Mouse (Mus musculus) myocyte (in vitro differentiated cells): ENCODE measurements at regions not wholly inside any gene's neighbourhood (a gene's known extent, or its start where the extent isn't known, plus 50 kb on each side); places are given as distances from the start of the nearest gene placed in this dataset.
A peak's percentile ranks its signal among the peaks of the same experiment; 100 is the strongest.

Source experiments
- H3K27me3 ChIP-seq: one replicate; pipeline ENCODE4 v1.6.1; 2011; ENCODE audit not compliant: control insufficient read depth, insufficient read depth, insufficient read length
- H3K36me3 ChIP-seq: one replicate; pipeline ENCODE4 v1.6.1; 2011; ENCODE audit not compliant: control insufficient read depth, insufficient read depth
- H3K4me2 ChIP-seq: one replicate; pipeline ENCODE4 v1.6.1; 2011; ENCODE audit warnings: low read depth, control low read depth
- H3K4me3 ChIP-seq: one replicate; pipeline ENCODE4 v1.5.1; 2011; ENCODE audit warnings: mild to moderate bottlenecking, control low read depth, moderate library complexity
- H3K79me2 ChIP-seq: one replicate; pipeline ENCODE4 v1.6.1; 2011; ENCODE audit not compliant: control insufficient read depth, insufficient read depth
- H3ac ChIP-seq: one replicate; pipeline ENCODE4 v1.6.1; 2011; ENCODE audit not compliant: control insufficient read depth, insufficient read length
- CEBPB ChIP-seq: IDR thresholded peaks from 2 replicates; pipeline ENCODE4 v1.6.1; 2011; ENCODE audit warnings: mild to moderate bottlenecking, moderate library complexity; ENCODE audit not compliant: poor library complexity, insufficient read depth, severe bottlenecking
- E2F4 ChIP-seq: IDR thresholded peaks from one replicate; pipeline ENCODE4 v1.6.1; 2011; ENCODE audit warnings: mild to moderate bottlenecking, control low read depth, moderate library complexity; ENCODE audit not compliant: insufficient read depth
- MAX ChIP-seq: IDR thresholded peaks from one replicate; pipeline ENCODE4 v1.6.1; 2011; ENCODE audit warnings: low read depth, mild to moderate bottlenecking, control low read depth
- MYOD1 ChIP-seq, 3 experiments: IDR thresholded peaks; one replicate each; pipeline ENCODE4 v1.6.1; 2011; ENCODE audit warnings: control low read depth in 2 of 3, low read depth in 2 of 3, mild to moderate bottlenecking in 2 of 3, moderate library complexity in 1 of 3; ENCODE audit not compliant: insufficient read length in 2 of 3, control insufficient read depth in 1 of 3
- MYOG ChIP-seq, 3 experiments: IDR thresholded peaks; one replicate each; pipeline ENCODE4 v1.6.1; 2011; ENCODE audit warnings: control low read depth in 2 of 3, low read depth in 2 of 3, mild to moderate bottlenecking in 2 of 3; ENCODE audit not compliant: insufficient read length in 2 of 3, control insufficient read depth in 1 of 3, insufficient read depth in 1 of 3
- POLR2A ChIP-seq: IDR thresholded peaks from one replicate; pipeline ENCODE4 v1.6.1; 2011; ENCODE audit warnings: low read depth, mild to moderate bottlenecking, control low read depth, moderate library complexity; ENCODE audit not compliant: insufficient read length
- POLR2AphosphoS2 ChIP-seq: IDR thresholded peaks from one replicate; pipeline ENCODE4 v1.6.1; 2011; ENCODE audit warnings: low read depth, control low read depth; ENCODE audit not compliant: insufficient read length
- REST ChIP-seq: IDR thresholded peaks from one replicate; pipeline ENCODE4 v1.6.1; 2011; ENCODE audit warnings: mild to moderate bottlenecking, control low read depth, moderate library complexity; ENCODE audit not compliant: insufficient read depth, insufficient read length
- SRF ChIP-seq: IDR thresholded peaks from one replicate; pipeline ENCODE4 v1.6.1; 2011; ENCODE audit warnings: low read depth; ENCODE audit not compliant: control insufficient read depth, insufficient read length
- TCF12 ChIP-seq: IDR thresholded peaks from one replicate; pipeline ENCODE4 v1.6.1; 2011; ENCODE audit warnings: mild to moderate bottlenecking, control low read depth; ENCODE audit not compliant: poor library complexity, insufficient read depth, severe bottlenecking
- TCF3 ChIP-seq: IDR thresholded peaks from one replicate; pipeline ENCODE4 v1.6.1; 2011; ENCODE audit warnings: low read depth, control low read depth; ENCODE audit not compliant: insufficient read length
- USF1 ChIP-seq: IDR thresholded peaks from one replicate; pipeline ENCODE4 v1.6.1; 2011; ENCODE audit warnings: low read depth, mild to moderate bottlenecking, control low read depth, moderate library complexity

DNA sequence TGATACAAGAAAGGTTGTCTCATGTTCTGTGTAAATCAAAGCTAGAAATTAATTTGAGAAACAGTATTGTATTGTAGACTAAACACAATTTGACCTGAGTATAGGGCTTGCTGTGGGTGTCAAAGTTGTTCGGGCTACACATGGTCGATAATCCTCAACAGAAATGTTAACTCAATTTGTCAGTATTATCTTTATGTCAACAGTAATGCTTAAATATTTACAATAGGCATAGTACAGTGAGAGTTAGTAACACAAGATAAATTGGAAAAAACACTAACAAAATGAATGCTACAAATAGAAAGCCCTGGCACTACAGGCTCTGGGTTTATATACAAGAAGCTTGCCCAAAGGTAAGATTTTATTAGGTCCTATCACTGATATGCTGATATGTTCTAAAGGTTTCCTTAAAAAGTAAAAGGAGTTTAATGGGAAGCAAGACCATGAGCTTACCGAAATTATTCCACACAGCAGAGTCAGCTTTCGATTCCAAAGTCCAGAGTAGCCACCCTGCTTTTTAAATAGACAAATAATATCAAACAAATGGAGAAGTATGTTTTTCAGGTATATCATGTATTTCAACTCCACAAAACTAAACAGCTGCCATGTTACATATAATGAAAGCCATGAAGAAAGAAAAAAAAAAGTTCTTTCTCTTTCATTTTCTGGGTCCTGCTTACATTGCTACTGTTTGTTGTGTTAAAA lies 277.4 kb upstream of the Paip1 start:
- H3K79me2 ChIP-seq = no peaks in the 10 kb centered on the region
- H3K36me3 ChIP-seq = no peaks in the 10 kb centered on the region
- H3K27me3 ChIP-seq = no peaks in the 10 kb centered on the region
- H3K4me3 ChIP-seq = no peak overlapping the region
- H3K4me2 ChIP-seq = peak overlapping the region; percentile 33
- no peak overlapping the region for H3ac ChIP-seq
- TF ChIP-seq POLR2A = no peak
- no peak for TF ChIP-seq MYOD1 (IDR thresholded peaks at IDR 0.05; ENCODE audit: control insufficient read depth in 1 of 3, insufficient read length in 2 of 3, low read depth in 2 of 3)
- no peak for TF ChIP-seq CEBPB
- no peak for TF ChIP-seq POLR2AphosphoS2
- no peak for TF ChIP-seq TCF12
- TF ChIP-seq SRF = no peak
- TF ChIP-seq USF1 = no peak
- TF ChIP-seq REST = no peak
- TF ChIP-seq TCF3 = no peak
- TF ChIP-seq MYOG (IDR thresholded peaks at IDR 0.05; ENCODE audit: control insufficient read depth in 1 of 3, insufficient read depth in 1 of 3, insufficient read length in 2 of 3, low read depth in 2 of 3) = no peak
- TF ChIP-seq MAX = no peak

DNA sequence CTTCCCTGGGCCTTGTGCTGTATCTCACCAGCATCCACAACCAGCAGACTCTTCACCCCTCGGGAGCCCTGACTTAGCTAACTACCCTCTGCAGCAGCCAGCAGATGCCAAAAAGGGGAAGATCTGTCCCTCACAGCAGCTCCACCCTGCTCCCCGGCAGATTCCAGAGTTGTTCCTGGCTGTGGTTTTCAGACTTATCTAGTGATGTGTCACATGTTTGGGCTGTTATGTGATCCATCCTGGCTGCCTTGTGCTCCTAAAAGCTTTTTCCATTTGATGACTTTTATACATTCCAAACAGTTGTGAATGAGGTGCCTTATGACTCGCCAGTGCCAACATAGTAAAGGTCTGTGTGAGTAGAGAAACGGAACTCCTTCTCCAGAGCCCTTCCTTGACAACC lies 250.6 kb upstream of the Paip1 start:
- H3K4me3 ChIP-seq = peak overlapping the region; percentile 1
- no peaks in the 10 kb centered on the region for H3K79me2 ChIP-seq
- H3K27me3 ChIP-seq = no peaks in the 10 kb centered on the region
- peak; percentile 74 for TF ChIP-seq USF1
- no peak for TF ChIP-seq POLR2A
- TF ChIP-seq TCF12 = no peak
- TF ChIP-seq POLR2AphosphoS2 = no peak
- peak; percentile 8 for TF ChIP-seq SRF
- TF ChIP-seq REST = no peak
- TF ChIP-seq MYOD1 (IDR thresholded peaks at IDR 0.05; ENCODE audit: control insufficient read depth in 1 of 3, insufficient read length in 2 of 3, low read depth in 2 of 3) = no peak
- TF ChIP-seq TCF3 = no peak
- H3ac ChIP-seq = no peak overlapping the region
- peak overlapping the region; percentile 84 for H3K4me2 ChIP-seq
- H3K36me3 ChIP-seq = no peaks in the 10 kb centered on the region

DNA sequence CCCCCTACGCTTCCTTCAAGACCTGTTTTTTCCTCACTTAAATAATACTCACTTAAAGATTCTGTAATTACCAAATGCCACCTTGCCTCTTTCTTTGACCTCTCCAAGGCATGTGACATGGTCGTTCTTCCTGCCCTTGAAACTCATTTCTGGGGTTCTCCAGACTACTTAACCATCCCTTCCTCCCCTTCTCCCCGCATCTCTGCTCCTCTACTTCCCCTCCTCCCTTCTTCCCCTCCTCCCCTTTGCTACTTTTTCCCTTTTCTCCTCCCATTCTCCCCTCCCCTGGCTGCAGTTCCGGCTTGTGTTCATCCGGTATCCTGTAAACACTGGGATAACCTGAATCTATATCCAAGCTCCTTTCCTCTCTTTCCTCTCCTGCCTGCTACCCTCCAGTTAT lies 250.2 kb upstream of the Paip1 start:
- no peaks in the 10 kb centered on the region for H3K79me2 ChIP-seq
- peak overlapping the region; percentile 84 for H3K4me2 ChIP-seq
- no peaks in the 10 kb centered on the region for H3K36me3 ChIP-seq
- peak overlapping the region; percentile 1 for H3K4me3 ChIP-seq
- H3ac ChIP-seq = no peak overlapping the region
- no peaks in the 10 kb centered on the region for H3K27me3 ChIP-seq
- no peak for TF ChIP-seq TCF12
- no peak for TF ChIP-seq MYOG (IDR thresholded peaks at IDR 0.05; ENCODE audit: control insufficient read depth in 1 of 3, insufficient read depth in 1 of 3, insufficient read length in 2 of 3, low read depth in 2 of 3)
- TF ChIP-seq E2F4 = no peak
- no peak for TF ChIP-seq TCF3

DNA sequence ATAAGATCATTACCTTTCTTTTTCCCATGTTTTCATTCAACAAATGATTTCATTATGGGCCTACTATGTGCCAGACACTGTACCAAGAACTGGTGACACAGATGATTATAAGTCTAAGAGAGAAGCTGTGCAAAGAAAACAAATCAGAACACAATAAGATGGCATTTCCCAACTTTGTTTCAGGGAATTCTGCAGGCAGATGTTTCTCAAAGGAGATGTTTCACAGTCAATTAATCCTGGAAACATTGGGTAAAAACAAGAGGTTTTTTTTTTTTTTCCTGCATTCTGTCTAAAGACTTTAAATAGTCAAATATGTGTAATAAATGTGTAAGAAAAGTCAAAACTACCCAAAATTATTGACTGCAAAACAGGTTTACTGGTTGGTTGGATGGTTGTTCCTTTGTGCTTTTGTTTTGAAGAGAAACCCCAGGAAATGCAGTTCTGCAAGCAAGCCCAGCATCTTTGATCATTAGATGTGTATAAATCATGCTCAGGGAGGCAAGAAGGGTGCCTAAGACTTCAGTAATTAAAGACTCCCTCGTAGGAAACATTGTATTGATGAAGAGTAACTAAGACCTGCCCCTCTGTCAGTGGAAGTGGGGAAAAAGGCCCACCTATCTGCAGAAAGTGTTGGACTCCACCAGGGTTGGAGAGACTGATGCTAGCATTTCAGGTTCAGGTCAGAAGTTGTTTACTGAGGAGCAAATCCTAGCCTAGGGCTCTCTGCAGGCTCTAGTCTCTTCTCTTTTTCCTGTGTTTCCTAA lies 249.1 kb upstream of the Paip1 start:
- no peak overlapping the region for H3K4me3 ChIP-seq
- TF ChIP-seq POLR2A (no peak), MYOD1 (IDR thresholded peaks at IDR 0.05; ENCODE audit: control insufficient read depth in 1 of 3, insufficient read length in 2 of 3, low read depth in 2 of 3) (no peak), E2F4 (no peak), TCF12 (no peak), TCF3 (no peak), CEBPB (no peak), MAX (no peak)
- no peak overlapping the region for H3K4me2 ChIP-seq
- H3K79me2 ChIP-seq = no peaks in the 10 kb centered on the region
- no peaks in the 10 kb centered on the region for H3K36me3 ChIP-seq
- H3ac ChIP-seq = no peak overlapping the region
- H3K27me3 ChIP-seq = no peaks in the 10 kb centered on the region

DNA sequence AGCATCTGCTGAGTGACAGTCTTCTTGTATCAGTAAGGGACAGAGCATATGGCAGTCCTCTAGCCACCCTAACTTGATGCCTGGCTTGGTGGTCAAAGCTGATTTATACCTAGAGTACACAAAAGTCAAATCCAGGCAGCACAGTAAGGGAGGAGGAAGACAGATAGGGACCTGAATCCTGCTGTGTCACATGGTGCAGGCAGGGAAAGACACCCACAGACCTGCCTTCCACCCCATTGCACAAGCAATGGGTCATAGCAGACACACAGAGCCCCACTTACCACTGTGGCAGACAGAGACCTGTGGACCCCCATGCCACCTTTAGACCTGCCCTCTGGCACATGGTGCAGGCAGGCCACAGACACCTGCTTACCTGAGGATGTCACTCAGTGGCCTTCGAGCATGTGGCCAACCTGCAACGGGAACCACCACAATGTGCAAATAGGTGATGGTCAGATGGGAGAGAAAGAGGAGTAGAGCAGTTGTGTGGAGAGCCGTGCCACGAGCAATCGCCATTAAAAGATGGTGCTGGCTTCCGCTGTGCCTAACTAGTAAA lies 244.0 kb upstream of the Paip1 start:
- Histone ChIP-seq H3K36me3 (no peaks in the 10 kb centered on the region), H3K4me2 (no peak overlapping the region), H3K4me3 (no peak overlapping the region), H3ac (no peak overlapping the region), H3K27me3 (no peaks in the 10 kb centered on the region), H3K79me2 (no peaks in the 10 kb centered on the region)
- TF ChIP-seq MYOD1 (IDR thresholded peaks at IDR 0.05; ENCODE audit: control insufficient read depth in 1 of 3, insufficient read length in 2 of 3, low read depth in 2 of 3) (no peak), POLR2A (no peak), SRF (no peak), TCF12 (no peak), E2F4 (no peak), MYOG (IDR thresholded peaks at IDR 0.05; ENCODE audit: control insufficient read depth in 1 of 3, insufficient read depth in 1 of 3, insufficient read length in 2 of 3, low read depth in 2 of 3) (no peak), CEBPB (no peak), MAX (no peak), REST (no peak), USF1 (no peak), TCF3 (no peak), POLR2AphosphoS2 (no peak)
